Mouse (Mus musculus): ENCODE data around the gene Chfr.
A peak's percentile ranks its signal among the peaks of the same experiment; 100 is the strongest.

The Chfr gene

DNA sequence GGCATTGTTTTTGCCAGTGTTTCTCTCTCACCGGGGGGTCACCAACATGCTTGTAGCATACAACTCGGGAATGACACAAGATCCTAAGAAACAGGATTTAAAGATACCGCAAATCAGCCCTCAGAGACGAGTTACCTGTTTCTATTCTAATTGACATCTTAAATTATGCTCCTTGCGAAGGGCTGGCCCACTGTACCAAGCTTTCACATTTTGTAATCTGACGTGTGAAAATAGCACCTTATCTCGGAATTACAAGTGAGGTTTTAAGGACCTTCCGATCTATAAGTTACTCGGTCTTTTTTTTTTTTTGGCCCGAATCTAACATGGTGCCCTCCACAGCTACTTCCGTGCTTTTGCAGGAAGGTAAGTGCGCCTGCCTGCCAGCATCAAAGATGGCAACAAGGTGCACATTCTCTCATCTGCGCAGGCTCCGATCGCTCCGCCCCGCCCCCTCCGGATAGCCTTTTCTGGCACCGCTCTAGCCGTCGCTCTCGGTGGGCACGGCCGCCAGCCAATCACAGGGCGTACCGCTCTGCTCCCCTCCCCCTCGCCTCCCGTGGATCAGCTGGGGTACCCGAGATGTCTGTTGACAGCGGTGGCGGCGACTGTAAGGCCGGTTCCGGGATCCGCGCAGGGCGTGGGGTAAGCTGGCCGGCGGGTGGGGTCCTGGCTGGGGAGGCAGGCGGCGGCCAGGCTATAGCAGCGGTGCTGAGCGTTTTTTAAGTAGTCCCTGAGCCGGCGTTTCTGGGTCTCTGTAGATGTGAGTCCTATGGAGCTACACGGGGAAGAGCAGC is at the start of gene Chfr:
Gene Chfr, plus strand, starts transcription at position 550 of the 794 bp plus-strand sequence.
- peak; percentile 96 for DNase-seq (ENCODE audit: low read depth, low spot score)

DNA sequence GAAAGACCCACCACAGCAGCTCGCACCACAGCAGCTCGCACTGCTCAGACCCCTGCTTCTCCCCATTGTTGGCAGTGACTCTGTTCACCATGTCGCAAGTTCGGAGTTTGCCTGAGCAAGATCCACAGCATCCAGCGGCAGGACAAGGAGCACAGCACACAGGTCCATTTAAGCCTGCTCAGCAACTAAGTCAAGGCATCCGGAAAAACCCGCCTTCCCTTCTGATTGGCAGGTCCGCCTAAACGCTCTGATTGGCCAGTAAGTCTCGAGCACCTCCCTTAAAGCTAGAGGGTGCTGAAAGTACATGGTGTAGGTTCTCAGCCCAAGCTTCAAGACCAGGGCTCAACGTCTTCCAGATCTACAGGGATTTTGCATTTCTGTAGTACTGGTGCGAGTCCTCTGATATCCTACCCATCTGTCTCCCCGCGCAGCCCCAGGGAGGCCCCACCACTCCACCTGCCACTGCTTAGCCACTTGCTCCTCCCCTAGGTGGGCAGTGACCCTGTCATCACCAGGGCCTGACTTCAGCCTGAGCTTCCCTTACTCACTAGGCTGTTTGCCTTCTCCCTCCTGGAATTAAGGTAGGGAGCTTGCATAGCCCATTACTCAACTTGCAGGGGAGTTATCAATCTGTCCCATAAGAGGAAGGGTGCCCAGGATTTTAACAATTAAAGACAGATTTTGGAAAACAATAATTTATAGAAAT is 49.3 kb upstream of the Chfr start:
- no peak for DNase-seq (ENCODE audit: low read depth, low spot score)

DNA sequence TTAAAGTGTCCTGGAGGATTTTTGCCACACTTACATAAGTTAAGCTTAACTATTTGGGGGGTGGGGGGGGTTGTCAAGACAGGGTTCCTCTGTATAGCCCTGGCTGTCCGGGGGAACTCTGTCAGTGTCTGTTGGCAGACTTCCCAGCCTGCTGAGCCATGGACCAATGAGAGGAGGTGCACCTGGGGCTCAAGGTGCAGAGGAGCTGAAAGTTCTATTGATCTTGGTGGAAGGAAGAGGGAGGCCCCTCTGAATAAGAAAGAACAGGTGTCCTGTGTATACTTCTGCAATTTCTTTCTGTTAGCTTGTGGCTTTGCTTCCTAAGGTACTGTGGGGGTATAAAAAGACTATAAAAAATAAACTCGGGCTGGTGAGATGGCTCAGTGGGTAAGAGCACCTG is 44.1 kb upstream of the Chfr start:
- no peak for DNase-seq (ENCODE audit: low read depth, low spot score)

DNA sequence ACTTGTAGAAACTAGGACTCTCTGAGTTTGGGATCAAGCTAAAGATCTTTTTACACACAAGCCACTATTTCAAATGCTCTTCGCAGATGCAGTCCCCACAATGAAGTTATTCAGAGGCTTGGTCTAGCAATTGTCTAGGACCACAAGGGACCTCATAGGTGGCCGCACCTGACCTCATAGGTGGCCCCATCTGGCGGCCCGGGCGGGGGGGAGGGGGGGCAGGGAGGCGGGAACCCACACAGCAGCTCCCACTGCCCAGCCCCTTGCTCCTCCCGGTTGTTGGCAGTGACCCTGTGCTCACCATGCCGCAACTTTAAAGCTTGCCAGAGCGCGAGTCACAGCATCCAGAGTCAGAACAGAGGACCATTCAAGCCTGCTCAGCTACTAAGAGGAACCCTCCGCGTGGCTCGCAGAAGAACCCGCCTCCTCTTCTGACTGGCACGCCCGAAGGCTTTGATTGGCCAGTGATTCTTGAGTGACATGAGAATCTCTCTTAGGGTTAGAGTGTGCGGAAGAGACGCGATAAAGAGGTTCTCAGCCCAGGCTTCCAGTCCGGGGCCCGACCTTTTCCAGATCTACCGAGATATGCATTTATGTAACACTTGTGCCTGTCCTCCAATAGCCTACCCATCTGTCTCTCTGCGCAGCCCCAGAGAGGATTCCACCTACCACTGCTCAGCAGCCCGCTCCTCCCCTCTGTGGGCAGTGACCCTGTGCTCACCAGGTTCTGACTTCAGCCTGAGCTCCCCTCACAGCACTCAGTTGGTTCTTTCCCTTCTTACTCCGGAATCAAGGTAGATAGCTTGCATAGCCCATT is 41.4 kb upstream of the Chfr start, which contains the start of gene Gm35315:
Gene Gm35315, minus strand, starts transcription at position 391 of the 817 bp plus-strand sequence.
- DNase-seq (ENCODE audit: low read depth, low spot score) = peak; percentile 94

DNA sequence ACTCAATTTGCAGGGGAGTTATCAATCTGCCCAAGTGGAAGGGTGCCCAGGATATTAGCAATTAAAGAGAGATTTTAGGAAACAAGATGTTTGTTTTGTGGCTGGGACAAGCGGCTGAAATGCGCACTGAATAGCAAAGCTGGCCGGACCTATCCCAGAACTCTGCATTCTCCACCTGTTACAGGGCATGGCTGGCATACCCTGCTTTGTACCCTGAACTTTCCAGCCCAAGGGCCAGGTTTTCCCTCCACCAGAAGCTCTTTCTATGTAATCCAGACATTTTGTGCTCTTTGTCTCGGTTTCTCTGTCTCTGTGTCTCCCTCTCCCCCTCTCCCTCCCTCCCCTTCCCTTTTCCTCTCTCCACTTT is 40.8 kb upstream of the Chfr start:
- no peak for DNase-seq (ENCODE audit: low read depth, low spot score)

DNA sequence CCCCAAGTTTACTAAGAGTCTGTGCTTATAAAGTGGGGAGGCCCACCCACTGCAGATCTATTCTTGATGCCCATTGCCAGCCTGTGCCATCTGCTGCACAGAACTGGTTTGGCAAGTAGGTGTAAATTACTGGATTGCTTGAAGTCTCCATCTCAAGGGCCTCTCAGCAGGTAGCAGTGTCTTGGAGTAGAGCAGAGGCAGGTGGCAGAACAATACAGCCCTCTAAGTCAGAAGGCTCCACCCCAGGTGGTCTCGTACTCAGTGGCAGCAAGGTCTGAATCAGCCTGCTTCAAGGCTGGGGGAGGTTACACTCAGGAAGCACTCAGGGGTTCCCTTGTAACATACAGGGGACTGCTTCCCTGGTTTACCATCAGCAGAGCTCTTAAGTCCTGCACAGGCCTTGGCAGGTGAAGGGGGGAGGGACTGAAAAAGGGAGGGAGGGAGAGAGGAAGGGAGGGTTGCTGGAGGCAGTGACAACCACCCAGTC is 36.6 kb upstream of the Chfr start:
- DNase-seq (ENCODE audit: low read depth, low spot score) = no peak

- DNase-seq (ENCODE audit: low read depth, low spot score) = peak; percentile 61
These were observed 35.7 kb upstream of the Chfr start, which contains the start of gene Plcxd1 for GRCm38 (mm10) chr5:110099656-110100580. Gene Plcxd1 (plus strand): TSS chr5:110099969.

DNA sequence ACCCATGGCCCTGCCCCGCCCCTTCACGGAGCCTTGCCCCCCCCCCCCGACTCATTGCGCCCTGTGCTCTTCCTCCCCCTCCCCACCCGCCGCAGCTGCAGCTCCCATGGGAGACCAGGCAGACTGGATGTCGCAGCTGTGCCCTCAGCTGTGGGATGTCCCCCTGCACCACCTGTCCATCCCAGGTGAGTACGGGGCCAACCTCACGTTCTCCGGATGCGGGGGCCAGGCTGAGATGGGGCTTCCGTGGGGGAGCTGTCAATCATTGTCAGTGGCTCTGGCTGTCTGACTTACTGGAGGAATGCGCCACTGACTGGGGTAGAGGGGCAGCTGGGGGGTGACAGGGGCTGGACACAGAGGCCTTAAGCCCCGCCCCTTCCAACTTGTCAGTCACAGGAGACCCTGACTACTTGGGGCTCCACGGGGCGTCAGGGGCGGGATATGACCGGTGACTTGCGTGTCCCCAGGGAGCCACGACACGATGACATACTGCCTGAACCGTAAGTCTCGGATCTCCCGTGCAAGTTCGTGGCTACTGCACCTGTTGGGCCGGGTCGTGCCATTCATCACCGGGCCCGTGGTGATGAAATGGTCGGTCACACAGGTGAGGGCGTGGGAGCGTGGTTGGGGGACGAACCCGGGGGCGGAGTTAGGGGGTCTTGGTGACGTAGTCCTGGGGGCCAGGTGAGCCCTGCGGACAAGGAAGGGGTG is 34.6 kb upstream of the Chfr start:
- no peak for DNase-seq (ENCODE audit: low read depth, low spot score)

GRCm38 (mm10) chr5:110101716-110102347 is 33.8 kb upstream of the Chfr start:
- no peak for DNase-seq (ENCODE audit: low read depth, low spot score)

DNA sequence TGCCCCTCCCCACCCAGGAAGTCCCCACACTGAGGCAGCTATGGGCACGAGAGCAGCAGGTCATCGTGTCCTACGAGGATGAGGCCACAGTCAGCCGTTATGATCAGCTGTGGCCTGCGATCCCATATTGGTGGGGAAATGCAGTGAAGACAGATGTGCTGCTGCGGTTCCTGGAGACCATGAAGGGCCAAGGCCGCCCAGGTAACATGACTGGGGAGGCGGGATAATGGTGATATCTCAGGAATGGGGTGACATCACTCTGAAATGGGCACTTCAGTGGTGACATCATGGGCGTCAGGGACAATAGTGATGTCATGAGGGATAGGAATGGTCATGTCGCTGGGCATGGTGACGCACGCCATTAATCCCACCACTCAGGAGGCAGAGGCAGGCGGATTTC is 33.2 kb upstream of the Chfr start:
- no peak for DNase-seq (ENCODE audit: low read depth, low spot score)

DNA sequence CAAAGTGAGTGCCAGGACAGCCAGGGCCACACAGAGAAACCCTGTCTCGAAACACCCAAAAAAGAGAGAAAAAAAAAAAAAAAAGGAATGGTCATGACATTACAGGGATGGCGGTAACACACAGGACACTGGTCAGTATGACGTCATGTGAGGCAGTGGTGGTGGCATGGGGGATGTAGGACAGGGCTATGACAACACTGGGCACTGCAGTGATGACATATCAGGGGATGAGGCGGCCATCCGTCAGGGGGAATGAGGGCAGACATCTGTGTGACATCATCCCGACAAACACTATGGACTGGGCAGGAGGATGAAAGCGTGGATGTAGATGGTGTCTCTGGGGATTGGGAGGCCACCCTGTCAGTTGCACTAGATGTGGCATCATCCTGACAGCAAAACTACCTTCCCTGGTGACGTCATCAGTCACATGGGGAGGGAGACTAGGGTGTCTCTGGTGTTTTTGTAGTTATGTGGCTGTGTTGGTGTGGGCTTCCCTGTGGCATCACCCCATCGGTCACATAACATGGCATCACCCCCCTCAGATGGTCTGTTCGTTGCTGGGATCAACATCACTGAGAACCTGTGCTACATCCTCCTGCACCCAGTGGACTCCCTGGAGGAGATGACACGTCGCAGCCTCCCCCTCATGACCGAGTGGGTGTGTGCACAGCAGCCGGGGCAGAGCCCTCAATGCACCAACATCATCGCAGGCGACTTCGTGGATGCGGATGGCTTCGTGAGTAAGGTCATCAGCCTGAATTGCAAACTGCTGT is 32.6 kb upstream of the Chfr start:
- DNase-seq (ENCODE audit: low read depth, low spot score) = no peak

DNA sequence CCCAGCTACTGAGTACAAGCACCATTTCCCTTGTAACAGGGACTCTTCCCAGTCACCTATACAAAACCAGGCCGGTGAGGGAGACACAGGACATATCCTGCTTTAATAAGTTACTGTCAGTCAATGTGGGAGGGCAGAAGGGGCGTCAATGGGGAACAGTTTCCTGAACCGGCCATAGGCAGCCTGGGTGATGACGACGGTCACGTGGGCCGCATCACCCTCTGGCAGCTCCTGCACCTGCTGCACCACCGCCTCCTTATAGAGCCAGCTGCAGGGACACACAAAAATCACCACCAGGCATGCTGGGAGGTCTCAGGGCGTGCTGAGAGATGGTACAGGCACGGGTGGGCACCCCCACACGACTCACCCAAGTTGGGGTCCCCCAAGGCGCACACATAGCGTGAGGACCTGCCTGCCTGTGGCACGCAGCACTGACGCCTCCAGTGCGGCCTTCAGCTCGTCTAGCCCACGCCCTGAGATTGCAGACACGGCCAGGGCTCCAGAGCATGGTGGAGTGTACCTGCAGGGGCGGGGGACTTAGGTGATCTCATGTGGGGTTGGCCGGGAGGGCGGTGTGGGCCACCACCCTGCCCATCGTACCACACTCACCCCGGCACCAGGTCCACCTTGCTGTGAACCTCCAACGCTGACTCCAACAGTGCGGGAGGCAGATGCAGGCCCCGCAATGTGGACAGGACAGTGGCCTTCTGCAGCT is 31.6 kb upstream of the Chfr start:
- DNase-seq (ENCODE audit: low read depth, low spot score) = no peak

DNA sequence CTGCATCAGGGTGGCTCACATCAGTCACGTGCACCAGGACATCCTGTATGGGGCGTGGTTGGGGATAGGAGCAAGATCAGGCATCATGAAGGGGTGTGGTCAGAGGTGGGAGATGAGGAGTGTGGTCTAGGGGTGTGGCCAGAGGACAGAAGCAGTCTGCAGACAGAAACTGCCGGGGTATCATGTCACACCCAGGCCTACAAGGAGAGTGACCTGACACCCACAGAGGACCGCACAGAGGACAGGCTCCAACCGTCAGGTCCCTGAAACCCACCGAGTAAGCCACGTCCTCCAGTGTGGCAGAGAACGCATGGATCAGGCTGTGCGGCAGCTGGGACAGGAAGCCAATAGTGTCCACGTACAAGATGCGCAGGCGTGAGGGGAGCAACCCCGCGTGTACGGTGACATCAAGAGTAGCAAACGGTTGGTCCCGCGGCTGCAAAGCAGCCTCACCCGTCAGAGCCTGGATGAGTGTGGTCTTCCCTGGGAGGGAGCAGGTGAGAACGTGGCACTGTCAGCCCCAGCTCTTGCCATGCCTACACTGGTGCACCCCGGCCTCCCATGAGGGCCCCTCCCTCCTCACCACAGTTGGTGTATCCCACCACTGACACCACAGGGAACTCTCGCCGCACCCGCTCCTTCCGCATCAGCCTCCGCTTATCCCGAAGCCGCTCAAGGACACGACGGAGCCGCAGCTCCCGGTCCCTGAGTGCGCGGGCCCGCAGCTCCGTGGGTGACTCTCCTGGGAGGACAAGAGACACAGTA is 30.8 kb upstream of the Chfr start:
- no peak for DNase-seq (ENCODE audit: low read depth, low spot score)

GRCm38 (mm10) chr5:110106140-110106871 is 29.3 kb upstream of the Chfr start:
- no peak for DNase-seq (ENCODE audit: low read depth, low spot score)

GRCm38 (mm10) chr5:110106901-110107564 is 28.6 kb upstream of the Chfr start:
- DNase-seq (ENCODE audit: low read depth, low spot score) = no peak

GRCm38 (mm10) chr5:110107581-110108304 is 27.9 kb upstream of the Chfr start, which contains the start of gene Gtpbp6:
Gene Gtpbp6 (minus strand): TSS chr5:110108197.
- peak; percentile 99 for DNase-seq (ENCODE audit: low read depth, low spot score)

All from 3T3-L1 (cell line).